Mouse (Mus musculus) large intestine, adult 2 months (tissue): ENCODE data around the gene Siah2. TPM values are rescaled to one million over a fixed set of nuclear protein-coding genes. Genes with fewer than 3 reads are reported as not detected.

Experiments
- DNase-seq: peaks from one replicate; pipeline ENCODE4 v3.0.0-alpha.2; 2012; ENCODE audit warnings: low read depth, low spot score
- WGBS: fragments of 180-500 bp; shearing (Covaris S2); methylation state at CpG from one replicate; pipeline ENCODE4 v1.1.7; 2018; 5-methylcytosine and 5-hydroxymethylcytosine counted together
- polyA plus RNA-seq: library from polyadenylated mRNA; depleted of rRNA; stranded (reverse); fragments of >200 nt; gene quantifications from 2 replicates; pipeline ENCODE4 v1.2.3, GENCODE M21; 2012; rRNA removed

Gene Siah2
- polyA plus RNA-seq, 1 experiment: 11.2 TPM

DNA sequence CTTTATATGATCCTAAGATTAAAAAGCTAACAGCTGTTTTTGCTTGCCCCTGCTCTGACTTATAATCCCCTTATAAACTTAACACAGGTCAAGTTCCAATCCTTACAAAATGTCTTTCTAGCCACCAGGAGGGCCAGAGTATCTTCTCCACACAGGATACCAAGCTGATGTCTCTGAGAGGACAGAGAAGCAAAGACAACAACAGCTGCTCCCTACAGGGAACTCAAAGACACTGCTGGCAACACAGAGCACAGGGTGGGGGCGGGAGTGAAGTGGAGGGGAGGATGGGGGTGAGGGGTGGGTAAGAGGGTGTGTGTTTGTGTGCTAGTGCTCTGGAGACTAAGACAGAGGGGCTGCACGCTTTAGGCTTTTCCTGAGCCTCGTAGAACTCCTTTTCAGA, 14.6 kb downstream of the Siah2 start:
- no peak for DNase-seq
- 80% methylated on average over 3 of the region's 3 CpGs for WGBS

DNA sequence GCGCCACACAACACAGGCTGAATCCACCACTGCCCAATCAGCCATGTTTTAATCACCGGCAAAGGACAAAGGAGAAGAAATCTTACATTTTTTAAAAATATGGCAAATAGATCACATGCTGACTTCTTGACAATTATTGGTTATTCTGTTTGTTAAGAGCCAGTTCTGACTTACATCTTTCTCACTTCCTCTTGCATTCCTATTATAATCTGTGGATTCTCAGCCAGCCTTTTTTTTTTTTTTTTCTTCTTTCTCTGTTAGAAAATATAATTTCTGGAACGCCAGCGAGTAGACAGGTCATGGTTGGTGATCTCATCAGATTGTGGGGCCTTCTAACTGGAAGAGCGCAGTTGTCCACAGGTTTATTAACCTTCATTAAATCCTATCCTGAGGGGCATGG, 18.9 kb downstream of the Siah2 start:
- WGBS: 94% methylated on average over 5 of the region's 5 CpGs
- no peak for DNase-seq

DNA sequence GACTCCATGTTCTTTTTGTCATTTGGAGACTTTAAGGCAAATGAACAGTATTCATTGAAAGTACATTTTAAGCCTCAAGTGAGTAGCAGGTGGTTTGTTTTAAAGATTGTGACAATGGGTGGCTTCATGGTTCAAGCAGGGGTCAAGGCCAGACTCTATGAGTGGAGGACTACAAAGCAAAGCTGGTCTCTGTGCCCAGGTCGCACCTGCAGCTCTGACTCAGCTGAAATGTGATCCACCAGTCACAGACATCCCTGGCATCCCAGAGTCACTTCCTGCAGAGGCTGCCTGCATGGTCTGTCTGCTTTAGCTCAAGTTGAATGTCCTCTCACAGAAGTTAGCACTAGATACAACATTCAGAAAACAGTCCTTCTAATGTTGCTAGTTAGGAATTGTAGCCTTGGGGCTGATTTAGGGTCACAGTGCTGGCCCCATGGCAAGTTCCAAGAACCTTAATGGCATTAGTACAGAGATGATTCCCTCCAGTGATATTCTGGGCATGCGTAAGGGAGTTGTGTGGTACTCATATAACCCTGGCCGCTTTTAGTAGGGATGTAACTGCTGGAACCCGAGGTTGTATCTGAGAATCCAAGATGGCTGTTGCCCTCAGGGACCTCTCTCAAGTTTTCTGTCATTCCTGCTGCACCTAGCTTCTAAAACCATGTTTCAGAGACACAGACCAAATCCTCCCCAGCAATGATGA, 19.6 kb downstream of the Siah2 start:
- no peak for DNase-seq
- 58% methylated on average over 4 of the region's 4 CpGs for WGBS

DNA sequence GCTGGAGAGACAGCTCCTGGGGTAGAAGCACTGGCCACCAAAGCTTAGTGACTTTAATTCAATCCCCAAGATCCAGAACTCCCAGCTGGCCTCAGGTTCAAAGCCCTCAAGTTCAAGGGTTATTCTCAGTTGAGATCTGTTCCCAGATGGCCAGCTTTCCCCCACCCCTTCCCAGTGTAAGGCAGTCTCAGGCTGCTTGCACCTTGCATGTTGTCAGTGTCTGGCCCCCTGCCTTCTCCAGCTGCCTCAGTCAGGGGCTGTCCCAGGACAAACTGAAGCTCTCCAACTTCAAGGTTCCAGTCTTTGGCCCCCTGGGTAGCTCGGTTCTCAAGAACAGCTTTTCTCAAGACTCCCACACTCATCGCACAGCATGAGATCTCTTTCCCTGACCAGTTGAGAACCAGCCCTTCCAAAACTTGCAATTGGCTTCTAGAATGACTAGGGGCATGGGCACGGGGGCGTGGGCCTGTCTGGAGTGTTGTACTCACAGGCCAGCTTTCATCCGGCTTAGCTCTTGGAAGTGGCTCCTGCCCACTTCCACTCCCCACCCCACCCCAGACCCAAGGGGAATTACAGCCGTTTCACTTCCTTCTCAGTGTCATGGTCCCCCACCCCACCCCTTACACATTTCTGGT, 20.5 kb downstream of the Siah2 start:
- DNase-seq: no peak

DNA sequence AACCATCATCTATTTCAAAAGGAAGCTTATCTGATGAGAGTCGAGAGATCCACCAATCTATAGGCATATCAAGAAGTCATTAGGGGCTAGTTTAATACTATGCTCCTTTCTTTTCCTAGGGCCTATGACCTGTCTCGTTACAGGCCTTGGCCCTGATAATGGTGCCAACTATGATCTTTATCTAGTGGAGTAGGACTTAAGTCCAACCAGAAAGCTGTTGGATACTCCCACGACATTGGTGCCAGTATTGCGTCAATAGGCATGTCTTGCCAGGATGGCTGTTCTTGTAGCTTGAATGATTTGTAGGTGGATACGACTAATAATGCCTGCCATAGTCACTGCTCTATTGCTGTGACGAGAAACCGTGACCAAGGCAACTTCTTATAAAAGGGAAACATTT, 28.2 kb downstream of the Siah2 start:
- 86% methylated on average over 7 of the region's 7 CpGs for WGBS
- no peak for DNase-seq

More for the DNA sequence above, 20.5 kb downstream of the Siah2 start:
- WGBS: 51% methylated on average over 6 of the region's 6 CpGs

DNA sequence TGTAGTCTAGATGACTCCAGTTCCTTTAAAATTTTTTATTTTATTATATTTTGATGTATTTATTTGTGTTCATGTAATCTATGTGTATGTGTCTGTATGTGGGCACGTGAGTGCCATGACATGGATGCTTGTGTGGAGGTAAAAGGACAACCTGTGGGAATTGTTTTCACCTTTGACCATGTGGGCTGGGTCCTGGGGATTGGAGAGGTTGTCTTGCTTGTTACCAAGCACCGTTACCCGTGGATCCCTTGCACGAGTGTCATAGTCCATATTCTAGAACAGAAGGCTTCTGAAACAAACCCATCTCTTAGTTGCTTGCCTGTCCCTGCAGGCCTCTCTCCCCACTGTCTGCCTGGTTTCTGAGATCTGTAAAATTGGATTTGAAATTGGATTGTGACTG, 31.6 kb downstream of the Siah2 start:
- no peak for DNase-seq
- 78% methylated on average over 4 of the region's 4 CpGs for WGBS

DNA sequence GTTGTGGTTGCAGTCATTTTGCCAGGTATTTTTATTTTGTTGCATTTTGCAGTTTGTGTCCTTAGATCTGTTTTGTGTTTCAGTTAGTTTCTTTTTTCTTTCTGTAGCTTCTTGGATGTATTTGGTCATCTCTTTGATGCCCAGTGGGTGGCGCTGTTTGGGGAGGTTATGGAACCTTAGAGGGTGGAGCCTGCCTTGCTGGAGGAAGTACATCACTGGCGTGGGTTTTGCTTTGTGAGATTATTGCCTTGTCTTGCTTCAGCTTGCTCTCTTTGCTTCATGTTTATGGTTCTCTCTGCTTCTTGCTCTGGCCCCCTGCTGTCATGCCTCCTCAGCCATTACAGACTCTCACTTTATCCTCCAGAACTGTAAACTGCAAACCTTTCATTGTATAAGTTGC, 34.8 kb downstream of the Siah2 start:
- peak; percentile 55 for DNase-seq

GRCm38 (mm10) chr3:58655362-58656130, 36.7 kb downstream of the Siah2 start:
- WGBS: 55% methylated on average over 17 of the region's 17 CpGs
- DNase-seq: no peak

More for the DNA sequence above, 34.8 kb downstream of the Siah2 start:
- 11% methylated on average over 2 of the region's 2 CpGs for WGBS

DNA sequence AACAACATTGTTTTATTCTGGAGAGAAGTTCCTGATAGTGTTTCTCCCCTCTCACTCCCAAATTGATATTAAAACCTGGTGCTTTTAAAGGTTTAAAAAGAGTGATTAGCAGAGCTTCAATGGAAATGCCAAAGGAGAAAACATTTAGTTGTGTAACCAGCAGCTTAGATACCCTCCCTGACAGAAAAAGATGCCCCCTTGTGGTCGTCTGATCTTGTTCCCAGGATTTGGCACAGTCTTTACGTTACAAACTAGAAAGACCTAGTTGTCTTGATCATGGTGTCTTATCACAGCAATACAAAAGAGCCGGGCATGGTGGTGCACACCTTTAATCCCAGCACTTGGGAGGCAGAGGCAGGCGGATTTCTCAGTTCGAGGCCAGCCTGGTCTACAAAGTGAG, 38.3 kb downstream of the Siah2 start:
- WGBS: 50% methylated on average over 5 of the region's 5 CpGs
- no peak for DNase-seq

GRCm38 (mm10) chr3:58650328-58650727, 41.9 kb downstream of the Siah2 start:
- WGBS: 66% methylated on average over 4 of the region's 4 CpGs

DNA sequence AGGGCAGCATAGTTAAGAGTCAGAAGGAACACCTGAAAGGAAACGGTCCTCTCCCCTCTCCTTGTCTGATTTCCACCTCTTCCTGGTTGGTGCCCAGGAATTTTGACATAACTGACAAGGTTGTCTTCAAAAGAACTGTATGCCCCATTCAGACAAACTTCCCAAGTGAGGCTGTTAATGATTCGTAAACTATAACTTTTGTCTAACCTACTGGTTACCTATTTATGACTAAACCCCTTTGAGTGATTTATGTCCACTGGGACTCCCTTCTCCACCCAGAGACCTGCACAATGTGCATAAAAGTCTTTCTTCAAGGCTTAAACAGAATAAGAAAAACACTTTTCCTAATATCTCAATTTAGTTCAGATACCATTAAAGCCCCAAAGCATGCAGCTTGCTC, 45.0 kb downstream of the Siah2 start:
- DNase-seq: no peak
- 31% methylated on average over 2 of the region's 2 CpGs for WGBS

More at GRCm38 (mm10) chr3:58650328-58650727, 41.9 kb downstream of the Siah2 start:
- no peak for DNase-seq

DNA sequence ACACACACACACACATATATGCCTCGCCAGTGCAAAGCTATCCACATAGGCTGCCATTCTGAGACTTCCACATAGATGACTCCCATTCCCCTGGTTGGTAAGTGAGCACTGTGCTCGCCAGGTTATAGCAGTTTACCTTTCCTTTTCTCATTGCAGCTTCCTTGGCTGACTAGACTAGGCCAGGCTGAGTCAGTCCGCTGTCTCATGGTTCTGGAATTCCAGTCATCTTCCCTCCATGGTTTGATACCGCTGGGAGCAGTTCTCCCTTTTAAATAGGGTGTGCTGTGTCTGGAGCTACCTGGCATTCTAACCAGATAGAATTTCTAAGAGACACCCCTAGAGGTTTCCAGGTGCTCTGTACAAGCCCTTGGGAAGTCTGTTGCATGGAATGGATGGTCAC, 46.0 kb downstream of the Siah2 start:
- WGBS: 76% methylated on average over 4 of the region's 4 CpGs

GRCm38 (mm10) chr3:58636406-58637295, 55.5 kb downstream of the Siah2 start, which contains the start of gene Erich6:
TSS of gene Erich6 (minus strand) at chr3:58637207.
- 1% methylated on average over 34 of the region's 34 CpGs for WGBS
- no peak for DNase-seq

More for the DNA sequence above, 46.0 kb downstream of the Siah2 start:
- no peak for DNase-seq

DNA sequence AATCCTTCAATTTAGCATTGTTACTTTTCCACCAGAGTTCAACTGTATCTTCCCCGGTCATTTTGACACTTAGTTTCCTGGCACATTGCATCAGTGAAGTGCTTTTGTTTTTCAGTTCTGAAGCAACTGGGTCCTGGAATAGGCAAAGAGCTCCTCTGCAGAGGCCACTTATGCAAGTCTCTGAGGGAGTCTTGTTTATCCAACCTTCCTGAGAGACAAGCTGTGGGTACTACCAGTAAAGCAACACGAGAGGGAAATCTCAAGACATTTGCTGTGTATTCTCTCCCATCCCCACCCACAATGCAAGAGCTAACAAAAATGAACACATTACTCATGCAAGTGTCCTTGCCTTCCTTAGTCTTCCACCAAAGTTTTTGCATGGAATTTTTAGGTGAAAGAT, 60.5 kb downstream of the Siah2 start:
- 74% methylated on average over 2 of the region's 2 CpGs for WGBS
- DNase-seq: no peak

DNA sequence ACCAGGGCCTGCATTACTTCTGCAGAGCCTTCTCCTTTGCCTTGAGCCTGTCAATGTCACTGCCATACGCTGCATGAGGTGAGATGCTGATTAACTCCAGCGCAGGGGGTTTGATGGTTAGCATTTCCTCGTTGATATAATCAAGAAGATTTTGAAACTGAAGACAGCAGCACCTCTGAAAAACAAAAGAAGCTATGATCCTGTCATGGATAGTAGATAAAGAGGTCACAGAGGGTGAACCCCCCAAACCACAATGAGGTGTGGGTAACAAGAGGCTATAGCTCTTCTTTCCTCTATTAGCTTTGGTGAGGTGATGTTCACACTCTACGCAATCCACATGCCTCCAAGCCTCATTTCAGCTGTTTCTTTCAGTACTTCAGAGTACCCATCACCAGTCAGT, 67.2 kb downstream of the Siah2 start:
- 86% methylated on average over 4 of the region's 4 CpGs for WGBS
- no peak for DNase-seq

Other genes starting within 250 kb of the Siah2 start
- gene Eif2a, start 166.6 kb downstream of the Siah2 start, polyA plus RNA-seq: 10.9 and 12.5 TPM in 2 replicates
- 41.4 and 53.2 TPM in 2 replicates for gene Serp1, start 166.5 kb downstream of the Siah2 start, polyA plus RNA-seq
- gene Selenot, start 115.8 kb downstream of the Siah2 start, polyA plus RNA-seq: 49.8 and 55.4 TPM in 2 replicates
- not detected in 2 replicates for gene Erich6, start 55.2 kb downstream of the Siah2 start, polyA plus RNA-seq
- not detected in 2 replicates for gene Mindy4b-ps, start 129.9 kb upstream of the Siah2 start, polyA plus RNA-seq
- not detected in 2 replicates for gene Clrn1, start 192.9 kb upstream of the Siah2 start, polyA plus RNA-seq